Mouse (Mus musculus) spleen, adult 2 months (tissue): ENCODE measurements around the gene Plcb1.

Experiments
- CTCF ChIP-seq: fragments of 200-500 bp; IDR thresholded peaks from 2 replicates; pipeline ENCODE4 v1.5.1; 2011; ENCODE audit warnings: mild to moderate bottlenecking, inconsistent platforms; ENCODE audit not compliant: insufficient read depth, insufficient read length, insufficient replicate concordance; ENCODE audit errors: extremely low read depth
- POLR2A ChIP-seq: fragments of 200-500 bp; IDR thresholded peaks from 2 replicates; pipeline ENCODE4 v1.6.1; 2011; ENCODE audit warnings: low read depth, low read length, inconsistent platforms

DNA sequence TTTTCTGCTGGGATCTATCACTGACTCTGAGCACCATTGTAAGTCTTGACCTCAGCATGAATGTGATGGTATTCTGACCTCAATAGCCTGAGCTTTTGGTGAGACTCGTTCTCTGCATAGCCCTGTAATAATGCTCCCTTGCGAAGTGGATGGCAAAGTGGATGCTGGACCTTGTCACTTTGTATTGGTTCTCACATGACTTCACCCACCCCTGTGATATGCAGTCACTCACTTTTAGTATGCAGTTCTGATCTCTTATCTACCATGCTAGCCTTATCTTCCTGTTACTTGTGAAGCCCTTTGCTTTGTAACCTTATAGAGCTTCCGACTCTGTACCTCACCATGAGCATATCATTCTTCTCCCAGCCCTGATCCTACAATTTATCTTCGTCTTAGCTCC lies 57.0 kb downstream of the Plcb1 start:
- TF ChIP-seq POLR2A: no peak
- no peak for TF ChIP-seq CTCF
